ENCODE assay signal across 8 mouse cellular contexts in genomic region chr17:56935363-56936131, GRCm38 (mm10). TPM values are rescaled to one million over a fixed set of nuclear protein-coding genes. Genes with fewer than 3 reads are reported as not detected.
DNase-seq lines count a peak whose midpoint lies in the region; ATAC-seq and TF ChIP-seq lines count a peak whose summit lies in the region.

Gene Mllt1 (minus strand): TSS chr17:56935415.

- 3% methylated on average over 66 of the region's 76 CpGs for WGBS in heart, embryonic 11.5 days (ENCODE audit: insufficient replicate concordance)
- WGBS in kidney, embryonic 16.5 days: 4% methylated on average over 55 of the region's 76 CpGs
- 4% methylated on average over 76 of the region's 76 CpGs for WGBS in liver, adult 2 months

- peak; percentile 99 for DNase-seq in brain, embryonic 14.5 days (ENCODE audit: low read depth)
- peak; percentile 79 for DNase-seq in liver, adult 2 months (ENCODE audit: extremely low read depth, low read depth, low spot score)
- DNase-seq in splenic B cell, adult 2 months (ENCODE audit: low read depth, low spot score): peak; percentile 98

- H3K9me3 ChIP-seq in erythroblast, embryonic 14.5 days (ENCODE audit: control insufficient read depth, low read length): no peaks in the 10 kb centered on the region
- H3K9me3 ChIP-seq in heart, embryonic 11.5 days (replicated peaks; ENCODE audit: control insufficient read depth, low read length): no peaks in the 10 kb centered on the region
- no peaks in the 10 kb centered on the region for H3K9me3 ChIP-seq in kidney, embryonic 16.5 days (ENCODE audit: low read length)

- H3K79me2 ChIP-seq in C2C12 (ENCODE audit: control insufficient read depth, insufficient read depth) (peaks cover 46% of the 10 kb centered on the region), myocyte (ENCODE audit: control insufficient read depth, insufficient read depth) (peaks cover 41% of the 10 kb centered on the region)
- peaks cover 6% of the 10 kb centered on the region for H3K79me2 ChIP-seq in liver, adult 2 months (ENCODE audit: control insufficient read depth, insufficient read depth, low read length)

- peak within 1 kb of the TSS; percentile 90 for H3K4me3 ChIP-seq in C2C12 (ENCODE audit: insufficient read depth, poor library complexity, severe bottlenecking)
- H3K4me3 ChIP-seq in erythroblast, embryonic 14.5 days (replicated peaks): peak within 1 kb of the TSS; percentile 92
- peak within 1 kb of the TSS; percentile 92 for H3K4me3 ChIP-seq in heart, embryonic 11.5 days (ENCODE audit: low read depth, low read length)
- H3K4me3 ChIP-seq in kidney, embryonic 16.5 days (ENCODE audit: low read length): peak within 1 kb of the TSS; percentile 81
- peak within 1 kb of the TSS; percentile 87 for H3K4me3 ChIP-seq in liver, adult 2 months (ENCODE audit: insufficient read depth, low read depth, low read length)
- peak within 1 kb of the TSS; percentile 49 for H3K4me3 ChIP-seq in myocyte

- peak within 1 kb of the TSS; percentile 99 for H3ac ChIP-seq in C2C12 (ENCODE audit: control insufficient read depth, insufficient read length, low read depth)
- H3ac ChIP-seq in myocyte (ENCODE audit: control insufficient read depth, insufficient read length): peak within 1 kb of the TSS; percentile 95

- H3K36me3 ChIP-seq in C2C12 (ENCODE audit: control insufficient read depth, insufficient read depth) (no peaks in the 10 kb centered on the region), myocyte (ENCODE audit: control insufficient read depth, insufficient read depth) (no peaks in the 10 kb centered on the region)
- H3K36me3 ChIP-seq in erythroblast, embryonic 14.5 days (ENCODE audit: control insufficient read depth): peaks cover 11% of the 10 kb centered on the region
- no peaks in the 10 kb centered on the region for H3K36me3 ChIP-seq in heart, embryonic 11.5 days (ENCODE audit: control insufficient read depth, insufficient read depth, low read length)
- no peaks in the 10 kb centered on the region for H3K36me3 ChIP-seq in kidney, embryonic 16.5 days (ENCODE audit: insufficient read depth, low read length)
- H3K36me3 ChIP-seq in liver, adult 2 months (ENCODE audit: control insufficient read depth, insufficient read depth, low read length): no peaks in the 10 kb centered on the region
- H3K36me3 ChIP-seq in splenic B cell, adult 2 months (ENCODE audit: control insufficient read depth, insufficient read depth, low read length, poor library complexity, severe bottlenecking): no peaks in the 10 kb centered on the region

- peaks cover 40% of the 10 kb centered on the region for H3K4me1 ChIP-seq in erythroblast, embryonic 14.5 days (ENCODE audit: control insufficient read depth)
- H3K4me1 ChIP-seq in heart, embryonic 11.5 days (ENCODE audit: control insufficient read depth, insufficient read depth, low read length): peaks cover 18% of the 10 kb centered on the region
- peaks cover 22% of the 10 kb centered on the region for H3K4me1 ChIP-seq in kidney, embryonic 16.5 days (ENCODE audit: insufficient read depth, low read length)
- H3K4me1 ChIP-seq in liver, adult 2 months (ENCODE audit: control insufficient read depth, insufficient read depth, low read length): peaks cover 7% of the 10 kb centered on the region

- H3K79me3 ChIP-seq in C2C12 (ENCODE audit: low read depth): peaks cover 42% of the 10 kb centered on the region

- TF ChIP-seq CTCF in C2C12 (IDR thresholded peaks at IDR 0.05; ENCODE audit: control insufficient read depth, insufficient read depth, insufficient read length): no peak
- peak; percentile 58; the same call in 1 of the 2 replicates for TF ChIP-seq CTCF in brain, embryonic 14.5 days (IDR thresholded peaks at IDR 0.05; ENCODE audit: borderline replicate concordance, extremely low read depth, insufficient read depth, insufficient read length)
- peak; percentile 79 for TF ChIP-seq CTCF in liver, adult 2 months (IDR thresholded peaks at IDR 0.05; ENCODE audit: low read depth, low read length)

- peak within 1 kb of the TSS; percentile 92 for H3K9ac ChIP-seq in heart, embryonic 11.5 days (ENCODE audit: low read depth, low read length)
- H3K9ac ChIP-seq in kidney, embryonic 16.5 days (replicated peaks; ENCODE audit: low read length): peak within 1 kb of the TSS; percentile 86
- peak within 1 kb of the TSS; percentile 98 for H3K9ac ChIP-seq in liver, adult 2 months (ENCODE audit: low read depth, low read length)

- peak within 1 kb of the TSS; percentile 79 for H3K27ac ChIP-seq in heart, embryonic 11.5 days (ENCODE audit: low read depth, low read length)
- peak within 1 kb of the TSS; percentile 46 for H3K27ac ChIP-seq in kidney, embryonic 16.5 days (ENCODE audit: low read length)
- no peak within 1 kb of the TSS for H3K27ac ChIP-seq in liver, adult 2 months (replicated peaks; ENCODE audit: insufficient read depth, low read depth, low read length)

- peak within 1 kb of the TSS; percentile 77 for H3K4me2 ChIP-seq in heart, embryonic 11.5 days
- H3K4me2 ChIP-seq in kidney, embryonic 16.5 days (replicated peaks; ENCODE audit: low read depth, low read length): peak within 1 kb of the TSS; percentile 81
- peak within 1 kb of the TSS; percentile 89 for H3K4me2 ChIP-seq in myocyte (ENCODE audit: low read depth)

- peak; percentile 96 for ATAC-seq in heart, embryonic 11.5 days (replicated peaks; ENCODE audit: insufficient number of reproducible peaks, low FRiP score, low TSS enrichment)
- peak; percentile 99 for ATAC-seq in kidney, embryonic 16.5 days (ENCODE audit: low FRiP score, low TSS enrichment)

- H3K27me3 ChIP-seq in C2C12 (ENCODE audit: control insufficient read depth, insufficient read depth, insufficient read length) (peaks cover 6% of the 10 kb centered on the region), myocyte (ENCODE audit: control insufficient read depth, insufficient read depth, insufficient read length) (peaks cover 8% of the 10 kb centered on the region)
- peaks cover 20% of the 10 kb centered on the region for H3K27me3 ChIP-seq in erythroblast, embryonic 14.5 days (ENCODE audit: control insufficient read depth)
- H3K27me3 ChIP-seq in heart, embryonic 11.5 days (ENCODE audit: control insufficient read depth, insufficient read depth, low read length): no peaks in the 10 kb centered on the region
- H3K27me3 ChIP-seq in kidney, embryonic 16.5 days (ENCODE audit: insufficient read depth, low read length): no peaks in the 10 kb centered on the region
- H3K27me3 ChIP-seq in liver, adult 2 months (ENCODE audit: control insufficient read depth, insufficient read depth, low read length): no peaks in the 10 kb centered on the region
- H3K27me3 ChIP-seq in splenic B cell, adult 2 months (ENCODE audit: control insufficient read depth, insufficient read depth, low read length, poor library complexity, severe bottlenecking): no peaks in the 10 kb centered on the region

- TF ChIP-seq POLR2A in brain, embryonic 14.5 days (IDR thresholded peaks at IDR 0.05; ENCODE audit: borderline replicate concordance, extremely low read depth, insufficient read depth, insufficient read length, poor library complexity, severe bottlenecking): peak; percentile 37; the same call in 1 of the 2 replicates
- TF ChIP-seq POLR2A in liver, adult 2 months (IDR thresholded peaks at IDR 0.05; ENCODE audit: extremely low read depth, insufficient read depth, low read length): no peak
- TF ChIP-seq POLR2A in myocyte (IDR thresholded peaks at IDR 0.05; ENCODE audit: insufficient read length, low read depth): peak; percentile 53

TF ChIP-seq in C2C12, 6 proteins besides CTCF, POLR2A, EP300 and RAD21:
- TF ChIP-seq MAX (IDR thresholded peaks at IDR 0.05) (peak; percentile 96), USF1 (IDR thresholded peaks at IDR 0.05; ENCODE audit: low read depth) (no peak)

TF ChIP-seq in myocyte, 11 proteins besides CTCF, POLR2A, EP300 and RAD21:
- no peak for TF ChIP-seq CEBPB (IDR thresholded peaks at IDR 0.05; ENCODE audit: insufficient read depth, poor library complexity, severe bottlenecking)
- no peak for TF ChIP-seq MYOD1 (IDR thresholded peaks at IDR 0.05; ENCODE audit: control insufficient read depth in 1 of 3, insufficient read length in 2 of 3, low read depth in 2 of 3)
- peak; percentile 15 for TF ChIP-seq MAX (IDR thresholded peaks at IDR 0.05; ENCODE audit: low read depth)

RNA-seq across cellular contexts. Expression of gene Mllt1, which starts in this region (rescaled TPM):
- polyA plus RNA-seq in C2C12 (2012; fragmentation: generic; extraction: Trizol) (38.9 TPM), myocyte (2012; fragmentation: generic; extraction: Trizol) (28.5 TPM)
- 149 and 153 TPM in 2 replicates for polyA plus RNA-seq in brain, embryonic 14.5 days (2012; rRNA removed)
- polyA plus RNA-seq in erythroblast, embryonic 14.5 days (2012): 5.1 and 5.8 TPM in 2 replicates
- polyA plus RNA-seq in heart, embryonic 11.5 days (2014; fragmentation: Nextera tagmentation; extraction: Ambion mirVana): 14.2 and 20.1 TPM in 2 replicates
- polyA plus RNA-seq in kidney, embryonic 16.5 days (2015; fragmentation: Nextera tagmentation; extraction: Ambion mirVana): 43.9 and 53.1 TPM in 2 replicates
- total RNA-seq in liver, adult 2 months (2014; rRNA removed): 3.0 and 4.4 TPM in 2 replicates
- 19.4 and 22.7 TPM in 2 replicates for polyA plus RNA-seq in liver, adult 2 months (2012; rRNA removed)
